Mouse (Mus musculus) layer of hippocampus, adult 2 months (tissue): ENCODE results near the gene Orc6. TPM values are rescaled to one million over a fixed set of nuclear protein-coding genes. Genes with fewer than 3 reads are reported as not detected.
A peak's percentile ranks its signal among the peaks of the same experiment; 100 is the strongest.

Experiments used
- DNase-seq, 2 experiments: peaks; one replicate each; pipeline ENCODE4 v3.0.0; 2022; ENCODE audit warnings: low spot score in 2 of 2
- H3K27ac ChIP-seq: fragments of 200-600 bp; 2 replicates; pipeline ENCODE4 v1.8.1; 2022
- H3K4me3 ChIP-seq: fragments of 200-600 bp; 2 replicates; pipeline ENCODE4 v1.8.1; 2022; ENCODE audit warnings: mild to moderate bottlenecking
- CTCF ChIP-seq: fragments of 200-600 bp; conservative IDR thresholded peaks from 2 replicates; pipeline ENCODE4 v1.8.1; 2022; ENCODE audit warnings: antibody characterized with exemption, mild to moderate bottlenecking, moderate library complexity
- long read RNA-seq, 2 experiments: library from polyadenylated mRNA; stranded (forward); transcript quantifications; one replicate each; pipeline ENCODE4 v2.0.0; 2021; ENCODE audit warnings: borderline mapping rate in 2 of 2
- total RNA-seq, 2 experiments: library from RNA; stranded (reverse); gene quantifications; 2 replicates each; pipeline ENCODE4 v1.2.3; 2021

Gene Orc6
- 10 to 100 TPM; 30.4 to 30.6 TPM for total RNA-seq
- long read RNA-seq, experiment 1, transcript Orc6-202 (6 exons, 1,466 nt) = major isoform, 5 of 13 reads
- long read RNA-seq, experiment 1, partial matches to known transcripts = 3 of 13 reads
- long read RNA-seq, experiment 1, other reads (novel, unspliced or antisense) = 2 of 13 reads
- long read RNA-seq, experiment 2, transcript Orc6-201 (7 exons, 1,287 nt) = major isoform, 10 of 17 reads
- long read RNA-seq, experiment 2, transcript Orc6-202 (6 exons, 1,466 nt) = minor isoform, 6 of 17 reads
- long read RNA-seq, experiment 2, partial matches to known transcripts = 1 of 17 reads
- long read RNA-seq, experiment 2, other reads (novel, unspliced or antisense) = 0 of 17 reads

DNA sequence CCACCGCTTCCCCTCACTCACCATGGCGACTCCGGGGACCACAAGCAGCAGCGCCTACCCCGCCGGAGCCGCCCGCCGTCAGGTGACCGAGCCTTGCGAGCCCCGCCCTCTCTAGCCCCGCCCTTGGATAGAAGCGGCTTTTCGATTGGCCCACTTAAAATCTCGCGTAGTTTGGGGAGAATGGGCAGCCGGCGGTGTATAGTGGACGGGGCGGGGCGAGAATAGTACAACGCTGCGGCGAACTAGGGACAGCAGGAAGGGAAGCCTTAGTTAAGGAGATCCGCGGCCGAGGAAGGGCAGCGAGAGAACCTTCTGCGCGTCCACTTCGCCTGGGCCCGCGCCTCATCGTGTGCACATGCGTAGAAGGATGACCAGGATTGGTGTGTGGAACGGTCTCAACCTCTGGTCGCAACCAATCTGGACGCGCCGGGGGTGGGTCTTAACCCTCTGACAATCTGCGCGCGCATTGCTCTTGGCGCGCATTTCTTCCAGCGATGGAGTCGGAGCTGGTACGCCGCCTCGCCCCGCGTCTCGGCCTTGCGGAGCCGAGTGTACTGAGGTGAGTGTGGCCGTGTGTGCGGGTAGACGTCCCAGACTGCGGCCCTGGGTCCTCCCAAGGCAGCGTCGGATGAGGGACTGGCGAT lies at the start of gene Orc6, which contains the start of gene Vps35:
TSS of gene Orc6 (plus strand) at position 199 of the 644 bp plus-strand sequence.
TSS of gene Vps35 (minus strand) at position 369 of the 644 bp plus-strand sequence.
- peak within 1 kb of the TSS; percentile 92 for H3K4me3 ChIP-seq
- no peak for TF ChIP-seq CTCF
- DNase-seq = peak; percentile 93 to 95
- peak within 1 kb of the TSS; percentile 99 for H3K27ac ChIP-seq

DNA sequence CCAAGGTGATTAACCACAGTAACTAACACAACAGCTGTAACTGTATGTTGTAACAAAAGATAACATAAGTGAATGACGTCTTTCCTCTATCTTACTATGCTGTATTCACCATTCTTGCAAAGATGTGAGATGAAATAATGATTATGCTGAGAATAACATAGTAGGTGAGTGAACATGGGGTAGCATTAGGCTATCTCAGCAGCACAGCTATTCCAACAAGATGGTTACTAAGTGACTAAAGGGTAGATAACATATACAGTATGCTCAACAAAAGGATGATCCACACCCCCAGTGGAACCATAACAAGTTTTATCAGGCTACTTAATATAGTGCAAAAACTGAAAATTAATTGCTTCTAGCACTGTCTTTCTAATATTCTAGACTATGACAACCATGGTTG lies 12.6 kb upstream of the Orc6 start:
- no peak for DNase-seq
- Histone ChIP-seq H3K27ac (no peak overlapping the region), H3K4me3 (no peak overlapping the region)
- no peak for TF ChIP-seq CTCF

DNA sequence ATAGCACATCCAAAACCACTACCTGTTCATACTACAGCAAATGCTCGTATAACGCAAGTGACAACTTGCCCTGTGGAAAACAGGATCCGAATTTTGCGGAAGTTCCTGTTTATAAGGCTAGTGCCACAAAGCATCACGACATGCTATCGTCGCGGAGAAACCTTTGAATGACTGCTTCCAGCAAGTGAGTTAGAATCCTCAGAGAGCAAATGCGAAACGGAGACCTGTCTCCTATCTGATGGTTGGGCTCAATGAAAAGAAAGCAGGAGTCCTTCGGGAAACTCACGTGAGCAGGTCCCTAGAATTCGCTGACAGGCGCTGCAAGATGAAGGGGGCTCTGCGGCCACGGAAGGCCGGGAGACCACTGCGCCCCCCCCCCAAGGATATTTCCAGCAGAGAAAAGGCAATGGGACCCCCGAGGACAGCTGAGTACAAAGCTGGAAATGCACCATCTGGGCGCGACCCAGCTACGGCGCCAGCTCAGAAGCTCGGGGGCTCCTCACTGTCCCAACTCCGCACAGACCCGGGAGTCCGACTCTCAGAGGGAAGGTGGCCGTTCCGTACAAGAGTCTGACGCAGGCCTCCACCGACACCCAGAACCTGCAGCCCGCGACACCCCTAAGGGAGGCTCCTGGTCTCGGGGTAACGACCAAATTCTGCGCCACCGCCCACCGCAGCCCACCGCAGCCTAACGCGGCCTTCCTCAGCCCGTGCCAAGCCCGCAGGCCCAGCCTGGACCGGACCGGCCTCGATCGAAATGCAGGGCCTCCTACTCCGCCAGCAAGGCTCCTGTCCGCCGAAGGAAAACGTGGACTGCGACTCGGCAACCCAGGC lies 615 bp upstream of the Orc6 start:
- no peak for TF ChIP-seq CTCF
- DNase-seq = peak in 1 of 2 experiments; percentile 12
- Histone ChIP-seq H3K27ac (peak overlapping the region; percentile 99), H3K4me3 (peak overlapping the region; percentile 92)

DNA sequence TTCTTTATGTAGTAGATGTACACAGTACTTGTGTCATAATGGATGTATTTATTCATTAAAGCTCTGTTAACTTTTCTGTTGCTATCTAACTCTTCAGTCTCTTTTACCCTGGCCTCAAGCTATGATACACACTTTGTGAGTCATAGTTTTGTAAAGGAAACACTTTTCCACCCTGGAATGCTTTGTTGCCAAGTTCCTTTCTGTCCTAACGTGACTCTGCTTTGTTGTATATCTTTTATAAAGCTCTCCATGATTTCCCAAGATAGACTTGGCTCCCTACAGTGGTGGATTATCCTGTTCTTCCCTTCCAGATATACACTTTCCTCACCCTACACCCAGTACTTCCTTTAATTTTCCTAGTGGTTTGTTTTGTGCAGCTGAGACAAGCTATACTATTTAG lies 2.5 kb downstream of the Orc6 start:
- H3K27ac ChIP-seq = no peak overlapping the region
- no peak overlapping the region for H3K4me3 ChIP-seq
- DNase-seq = no peak
- no peak for TF ChIP-seq CTCF

DNA sequence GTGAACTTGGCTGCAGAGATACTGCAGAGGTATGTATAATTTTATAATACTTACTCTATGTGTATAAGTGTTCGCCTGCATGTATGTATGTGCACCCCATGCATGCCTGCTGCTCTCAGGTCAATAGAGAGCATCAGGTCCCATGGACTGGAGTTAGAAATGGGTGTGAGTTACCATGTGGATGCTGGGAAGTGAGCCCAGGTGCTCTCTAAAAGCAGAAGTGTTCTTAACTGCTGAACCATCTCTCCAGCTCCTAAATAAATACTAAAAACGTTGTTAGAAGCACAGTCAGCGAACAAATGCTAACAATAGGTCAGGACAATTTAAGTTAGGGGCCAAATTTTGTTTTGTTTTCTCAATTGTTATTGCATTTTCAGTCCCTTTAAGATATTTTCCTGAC lies 3.5 kb downstream of the Orc6 start:
- H3K4me3 ChIP-seq = no peak overlapping the region
- peak overlapping the region; percentile 51; the same call in 1 of the 2 replicates for H3K27ac ChIP-seq
- DNase-seq = no peak
- TF ChIP-seq CTCF = no peak

DNA sequence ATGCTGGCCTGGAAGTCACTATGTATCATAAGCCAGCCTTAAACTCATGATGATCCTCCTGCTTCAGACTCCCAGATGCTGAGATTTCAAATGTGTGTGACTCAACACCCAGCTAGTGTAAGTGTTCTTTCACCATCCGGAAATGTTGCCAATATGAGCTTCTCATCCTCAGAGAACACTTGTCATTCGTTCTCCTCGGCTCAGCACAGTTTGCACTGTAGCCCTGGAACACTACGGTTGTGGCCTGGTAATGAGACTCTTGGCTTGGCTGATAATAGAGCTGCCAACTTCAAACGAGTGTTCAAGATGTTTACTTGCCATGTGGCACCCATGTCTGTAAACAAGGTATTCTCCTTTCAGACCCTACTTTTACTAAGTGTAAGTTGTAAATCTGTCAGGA lies 4.1 kb downstream of the Orc6 start:
- H3K4me3 ChIP-seq = no peak overlapping the region
- H3K27ac ChIP-seq = peak overlapping the region; percentile 51; the same call in 1 of the 2 replicates
- no peak for TF ChIP-seq CTCF
- no peak for DNase-seq

DNA sequence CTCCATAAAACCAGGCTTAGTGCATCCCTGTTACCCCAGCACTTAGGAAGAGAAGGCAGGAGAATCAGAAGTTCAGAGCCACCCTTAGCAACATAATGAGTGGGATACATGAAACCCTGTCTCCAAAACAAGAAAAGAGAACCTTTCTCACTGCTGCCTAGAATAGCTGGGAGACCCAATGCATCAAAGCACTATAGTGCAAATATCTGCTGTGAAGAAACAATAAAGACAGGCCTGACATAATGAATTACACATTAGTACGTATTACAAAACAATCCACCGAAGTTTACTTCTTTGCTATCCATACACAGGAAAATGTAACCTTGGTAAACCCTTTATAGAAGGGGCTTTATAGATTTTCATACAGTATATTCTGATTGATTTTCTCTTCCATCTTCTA lies 9.1 kb downstream of the Orc6 start:
- H3K27ac ChIP-seq = no peak overlapping the region
- no peak for TF ChIP-seq CTCF
- DNase-seq = no peak
- no peak overlapping the region for H3K4me3 ChIP-seq

DNA sequence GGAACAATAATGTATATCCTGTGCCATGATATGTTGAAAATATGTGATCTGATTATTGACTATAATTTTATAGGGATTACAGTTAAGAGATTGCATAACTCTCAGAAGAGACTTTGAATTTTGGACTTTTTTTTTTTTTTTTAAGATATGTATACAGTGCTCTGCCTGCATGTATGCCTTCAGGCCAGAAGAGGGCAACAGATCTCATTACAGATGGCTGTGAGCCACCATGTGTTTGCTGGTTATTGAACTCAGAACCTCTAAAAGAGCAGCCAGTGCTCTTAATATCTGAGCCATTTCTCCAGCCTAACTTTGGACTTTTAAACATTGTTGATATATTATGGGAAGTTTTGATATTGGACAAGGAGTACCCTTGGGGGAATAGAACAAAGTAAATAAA lies 12.3 kb downstream of the Orc6 start:
- Histone ChIP-seq H3K4me3 (no peak overlapping the region), H3K27ac (no peak overlapping the region)
- DNase-seq = no peak
- TF ChIP-seq CTCF = peak; percentile 88

DNA sequence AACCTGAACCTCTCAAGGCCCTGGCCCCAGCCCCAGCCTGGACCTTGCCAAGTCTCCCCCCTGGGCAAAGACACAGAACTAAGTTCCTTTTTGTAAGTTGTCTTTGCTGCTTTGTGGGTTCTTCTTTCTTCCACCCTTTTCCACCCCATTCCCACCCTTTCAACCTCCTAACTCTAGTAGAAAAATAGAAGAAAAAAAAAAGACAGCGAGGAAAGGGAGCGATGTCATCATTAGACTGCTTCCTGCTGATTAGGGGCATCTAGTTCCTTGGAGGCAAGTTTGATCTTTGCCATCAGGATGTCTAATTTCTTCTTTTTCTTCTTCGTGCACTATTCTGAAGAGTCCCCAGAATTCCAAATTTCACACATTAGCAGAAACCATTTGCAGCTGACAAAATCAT lies 13.6 kb downstream of the Orc6 start:
- TF ChIP-seq CTCF = no peak
- Histone ChIP-seq H3K27ac (no peak overlapping the region), H3K4me3 (no peak overlapping the region)
- DNase-seq = no peak

DNA sequence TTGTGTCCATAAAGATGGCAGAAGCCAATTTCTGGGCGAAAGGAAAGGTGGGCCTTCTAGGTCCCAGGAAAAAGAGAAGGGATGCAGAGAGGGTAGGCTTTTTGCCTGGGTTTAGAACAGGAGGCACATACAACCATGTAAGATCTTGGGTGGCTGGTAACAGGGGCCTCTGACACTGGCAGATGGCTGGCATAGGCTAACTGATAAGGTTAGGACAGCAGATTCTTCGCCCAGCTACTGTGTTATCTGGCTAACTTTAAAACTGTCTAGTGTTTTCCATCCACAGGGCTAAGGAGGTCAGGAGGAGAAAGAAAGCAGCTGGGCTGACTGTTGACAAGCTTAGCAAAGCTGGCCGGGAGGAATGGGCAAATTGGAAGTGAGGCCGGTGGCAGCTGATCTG lies 19.1 kb downstream of the Orc6 start:
- DNase-seq = no peak
- H3K4me3 ChIP-seq = no peak overlapping the region
- no peak overlapping the region for H3K27ac ChIP-seq
- no peak for TF ChIP-seq CTCF

DNA sequence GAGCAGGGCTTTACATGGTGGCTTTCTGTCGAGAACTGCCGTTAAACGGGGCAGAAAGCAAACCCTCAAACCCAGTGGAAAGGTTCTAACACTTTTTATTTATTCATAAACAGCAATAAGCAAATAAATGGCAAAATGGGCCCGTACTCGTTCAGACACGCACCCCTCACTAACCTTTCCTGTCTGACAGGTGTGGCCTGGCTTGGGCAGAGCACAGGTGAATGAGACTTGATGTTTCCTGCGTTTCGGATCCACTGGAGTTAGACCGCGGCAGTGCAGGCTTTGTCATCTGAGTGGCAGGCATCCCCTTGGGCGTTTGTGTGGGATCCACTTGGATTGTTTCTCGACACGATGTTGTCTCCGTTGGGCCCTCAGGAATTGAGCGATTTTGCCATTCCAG lies 22.5 kb downstream of the Orc6 start:
- no peak for TF ChIP-seq CTCF
- H3K4me3 ChIP-seq = no peak overlapping the region
- H3K27ac ChIP-seq = no peak overlapping the region
- no peak for DNase-seq

DNA sequence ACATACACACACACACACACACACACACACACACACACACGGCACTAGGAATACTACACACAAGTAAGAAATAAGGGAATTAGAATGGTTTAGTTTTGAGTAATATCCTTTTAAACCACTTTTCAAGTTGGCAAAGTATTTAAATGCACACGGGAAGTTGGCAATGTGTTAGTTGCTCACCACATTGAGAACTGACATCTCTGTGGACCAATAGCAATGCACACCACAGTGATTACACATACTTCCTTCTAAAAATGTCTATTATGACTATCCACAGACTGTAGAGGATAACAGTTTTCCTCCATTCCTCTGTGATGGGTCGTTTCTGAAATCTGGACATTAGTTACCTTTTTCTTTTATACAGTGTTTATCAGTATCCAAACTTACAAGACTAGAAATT lies 23.7 kb downstream of the Orc6 start:
- DNase-seq = no peak
- Histone ChIP-seq H3K4me3 (no peak overlapping the region), H3K27ac (no peak overlapping the region)
- no peak for TF ChIP-seq CTCF

DNA sequence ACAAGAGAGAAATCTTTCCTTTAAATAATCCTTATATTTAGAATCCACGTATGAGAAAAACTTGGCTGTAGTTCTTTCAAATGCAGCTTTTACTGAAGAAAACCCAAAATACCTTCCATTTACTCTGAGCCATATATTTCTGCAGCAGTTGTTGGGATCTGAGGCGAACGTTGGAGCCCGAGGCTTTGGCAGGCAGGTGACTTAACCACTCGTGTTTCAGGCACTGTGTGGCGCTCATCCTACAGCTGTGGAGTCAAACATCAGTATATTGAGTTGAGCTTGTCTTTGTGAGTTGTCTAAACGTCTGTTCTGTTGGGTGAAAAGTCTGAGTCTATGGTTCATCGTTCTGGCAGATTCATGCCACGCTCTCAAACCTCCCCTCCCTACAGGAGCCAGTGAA lies 27.6 kb downstream of the Orc6 start:
- no peak for DNase-seq
- H3K4me3 ChIP-seq = no peak overlapping the region
- no peak for TF ChIP-seq CTCF
- no peak overlapping the region for H3K27ac ChIP-seq
